Comparison of ENCODE assay signal across 23 mouse cellular contexts in the genomic region with DNA sequence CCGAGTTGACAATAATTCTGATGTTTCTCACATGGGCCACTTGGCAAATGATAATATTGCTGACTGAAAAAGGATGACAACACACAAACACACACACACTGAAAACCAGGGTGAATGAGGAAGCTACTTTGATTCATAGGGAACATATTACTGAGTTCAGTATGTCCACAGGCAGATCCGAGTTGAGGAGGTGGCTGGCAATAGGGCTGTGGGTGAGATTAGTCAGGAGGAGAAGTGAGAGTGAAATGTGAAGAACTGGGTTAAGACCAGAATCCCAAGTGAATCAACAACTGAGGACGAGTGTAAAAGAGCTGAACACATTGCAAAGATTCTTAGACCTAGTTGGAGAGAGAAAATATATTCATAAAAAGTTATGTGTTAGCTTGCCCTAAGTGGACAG.
DNase-seq lines count a peak whose midpoint lies in the region; ATAC-seq and TF ChIP-seq lines count a peak whose summit lies in the region.
"Had no signal": no experiment of that assay in that cellular context is flagged by ENCODE, and none has a peak within 500 bp of the region (broad histone marks: within the 10 kb centered on the region; RNA-seq: fewer than 3 reads in every experiment).

No protein-coding gene starts in this region.

- TF ChIP-seq POLR2A in testis, adult 2 months (IDR thresholded peaks at IDR 0.05; ENCODE audit: control insufficient read depth, low read depth, low read length): no peak
- TF ChIP-seq POLR2A in cortical plate, adult 2 months (IDR thresholded peaks at IDR 0.05; ENCODE audit: extremely low read depth, insufficient read depth, low read length): no peak
- TF ChIP-seq POLR2A in thymus, adult 2 months (IDR thresholded peaks at IDR 0.05; ENCODE audit: control insufficient read depth, extremely low read depth, insufficient read depth, low read length, poor library complexity): no peak

- H3K27ac ChIP-seq in testis, adult 2 months (ENCODE audit: control insufficient read depth, insufficient read depth, low read depth, low read length): peak overlapping the region; percentile 71; the same call in 1 of the 2 replicates
- H3K27ac ChIP-seq in cortical plate, adult 2 months (ENCODE audit: insufficient read depth, low read length): peak overlapping the region; percentile 23; the same call in 1 of the 2 replicates
- H3K27ac ChIP-seq in thymus, adult 2 months (ENCODE audit: control insufficient read depth, insufficient read depth, low read length): no peak overlapping the region
- H3K27ac ChIP-seq: embryonic facial prominence, embryonic 10.5 days; embryonic facial prominence, embryonic 12.5 days; forebrain, embryonic 13.5 days; forebrain, embryonic 15.5 days had no signal

- H3K4me1 ChIP-seq in testis, adult 2 months (ENCODE audit: control insufficient read depth, insufficient read depth, low read length): no peaks in the 10 kb centered on the region
- peaks cover 5% of the 10 kb centered on the region; the same call in 1 of the 2 replicates for H3K4me1 ChIP-seq in cortical plate, adult 2 months (ENCODE audit: control insufficient read depth, insufficient read depth, low read length)
- H3K4me1 ChIP-seq in thymus, adult 2 months (replicated peaks; ENCODE audit: control insufficient read depth, insufficient read depth, low read length): no peaks in the 10 kb centered on the region
- H3K4me1 ChIP-seq: embryonic facial prominence, embryonic 10.5 days; embryonic facial prominence, embryonic 12.5 days; forebrain, embryonic 15.5 days had no signal

- no peak for DNase-seq in frontal cortex, postnatal 14 days (ENCODE audit: low spot score in 2 of 2)
- no peak for DNase-seq in testis, postnatal 14 days (ENCODE audit: low spot score)
- no peak for DNase-seq in thymus, adult 2 months
- DNase-seq: adrenal gland, adult 8-10 months; adrenal gland, postnatal 14 days; adrenal gland, postnatal 36 days; cerebellum, adult 11 months; cerebellum, adult 18-20 months; cerebellum, adult 8-10 months; cerebellum, adult 9-11 months; cerebellum, postnatal 14 days; cerebellum, postnatal 36 days; forebrain, postnatal 0 days had no signal

- H3K36me3 ChIP-seq in testis, adult 2 months (ENCODE audit: control insufficient read depth, insufficient read depth, low read length): no peaks in the 10 kb centered on the region
- no peaks in the 10 kb centered on the region for H3K36me3 ChIP-seq in thymus, adult 2 months (ENCODE audit: control insufficient read depth, insufficient read depth, low read length)
- H3K36me3 ChIP-seq: embryonic facial prominence, embryonic 10.5 days; embryonic facial prominence, embryonic 12.5 days; forebrain, embryonic 15.5 days; G1E had no signal

- peak; percentile 22; the same call in 1 of the 2 replicates for ATAC-seq in frontal cortex, adult (ENCODE audit: low TSS enrichment)
- ATAC-seq: activated CD4-positive, CD25-positive, alpha-beta regulatory T cell, adult 4 months; forebrain, embryonic 13.5 days; forebrain, embryonic 15.5 days; forebrain, postnatal 0 days; Patski had no signal

- no peak for TF ChIP-seq CTCF in testis, adult 2 months (IDR thresholded peaks at IDR 0.05; ENCODE audit: control insufficient read depth, insufficient read depth, insufficient replicate concordance, low read depth, low read length)
- no peak for TF ChIP-seq CTCF in cortical plate, adult 2 months (IDR thresholded peaks at IDR 0.05; ENCODE audit: extremely low read depth, insufficient read depth, low read length)
- no peak for TF ChIP-seq CTCF in thymus, adult 2 months (IDR thresholded peaks at IDR 0.05; ENCODE audit: borderline replicate concordance, control insufficient read depth, extremely low read depth, insufficient read depth, low read length, poor library complexity)

- 77% methylated on average over 3 of the region's 3 CpGs for WGBS in thymus, adult 2 months

- no peaks in the 10 kb centered on the region for H3K27me3 ChIP-seq in testis, adult 2 months (ENCODE audit: control insufficient read depth, insufficient read depth, low read length)
- no peaks in the 10 kb centered on the region for H3K27me3 ChIP-seq in thymus, adult 2 months (ENCODE audit: control insufficient read depth, insufficient read depth, low read length)
- H3K27me3 ChIP-seq: embryonic facial prominence, embryonic 12.5 days; forebrain, embryonic 13.5 days; forebrain, embryonic 15.5 days; Patski had no signal

- H3K4me3 ChIP-seq in testis, adult 2 months (ENCODE audit: control insufficient read depth, low read depth, low read length): no peak overlapping the region
- no peak overlapping the region for H3K4me3 ChIP-seq in cortical plate, adult 2 months (ENCODE audit: insufficient read depth, low read length)
- H3K4me3 ChIP-seq in thymus, adult 2 months (ENCODE audit: control insufficient read depth, insufficient read depth, low read length): no peak overlapping the region
- H3K4me3 ChIP-seq: embryonic facial prominence, embryonic 10.5 days; embryonic facial prominence, embryonic 12.5 days; forebrain, embryonic 13.5 days; forebrain, embryonic 15.5 days had no signal
